Mouse (Mus musculus) liver, postnatal 0 days (tissue): ENCODE data around the gene Adam10.

Source experiments
- CTCF ChIP-seq: sonication (generic); IDR thresholded peaks from 2 replicates; pipeline ENCODE4 v1.5.1; 2016; ENCODE audit warnings: antibody characterized with exemption, low read depth
- EP300 ChIP-seq: IDR thresholded peaks from 2 replicates; pipeline ENCODE4 v1.6.1; 2016; ENCODE audit warnings: antibody characterized with exemption, low read depth, mild to moderate bottlenecking

GRCm38 (mm10) chr9:70751504-70752222, 72.9 kb downstream of the Adam10 start:
- TF ChIP-seq CTCF = no peak
- TF ChIP-seq EP300 = 0 out of 2 replicates have a peak, but pooled peaks have one; percentile 14
